ENCODE assay signal across 24 mouse cellular contexts in the genomic region with DNA sequence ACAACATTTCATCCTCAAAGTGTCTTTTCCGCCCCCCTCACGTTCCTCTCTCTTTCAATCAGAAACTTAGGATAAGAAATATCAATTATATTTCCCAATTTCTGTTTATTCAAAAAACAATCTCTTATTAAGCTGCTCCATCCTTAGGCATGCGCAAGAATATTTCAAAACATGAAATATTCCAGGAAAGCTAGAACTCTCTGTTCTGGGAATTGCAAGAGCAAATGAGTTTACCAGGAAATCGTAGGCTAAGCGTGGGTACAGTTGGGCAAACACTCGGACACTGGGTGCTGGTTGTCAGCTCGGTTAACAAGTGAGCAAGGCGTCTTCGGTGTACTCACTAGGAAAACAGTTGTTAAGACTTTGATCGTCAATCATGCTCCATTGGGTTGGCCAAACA.
DNase-seq lines count a peak whose midpoint lies in the region; ATAC-seq lines count a peak whose summit lies in the region.
"Had no signal": no experiment of that assay in that cellular context is flagged by ENCODE, and none has a peak within 500 bp of the region (broad histone marks: within the 10 kb centered on the region; RNA-seq: fewer than 3 reads in every experiment).

No protein-coding gene starts in this region.

- no peaks in the 10 kb centered on the region for H3K27me3 ChIP-seq in intestine, embryonic 14.5 days (replicated peaks; ENCODE audit: control insufficient read depth, insufficient read depth, low read length)
- H3K27me3 ChIP-seq in intestine, embryonic 15.5 days (replicated peaks): no peaks in the 10 kb centered on the region
- H3K27me3 ChIP-seq: heart, embryonic 13.5 days; hindbrain, embryonic 13.5 days had no signal

- H3K9ac ChIP-seq in intestine, embryonic 14.5 days (ENCODE audit: low read length): no peak overlapping the region
- H3K9ac ChIP-seq in intestine, embryonic 15.5 days: no peak overlapping the region
- H3K9ac ChIP-seq: forebrain, postnatal 0 days; heart, embryonic 13.5 days; hindbrain, embryonic 13.5 days had no signal

- ATAC-seq in intestine, embryonic 14.5 days (replicated peaks; ENCODE audit: low FRiP score, low TSS enrichment, low read depth): no peak
- no peak for ATAC-seq in intestine, embryonic 15.5 days
- ATAC-seq: forebrain, embryonic 14.5 days; forebrain, postnatal 0 days; hindbrain, embryonic 16.5 days had no signal

- DNase-seq in intestine, embryonic 14.5 days (ENCODE audit: low spot score): peak; percentile 48
- peak; percentile 19 for DNase-seq in lung, postnatal 36 days
- no peak for DNase-seq in lung, postnatal 10 days
- peak; percentile 33 for DNase-seq in fat pad, adult 2 months (ENCODE audit: extremely low read depth, low read depth, low spot score)
- peak; percentile 4 for DNase-seq in skeletal muscle tissue, adult 2 months (ENCODE audit: low read depth, low spot score)
- no peak for DNase-seq in embryo, embryonic 10 days (ENCODE audit: low spot score)
- DNase-seq: adrenal gland, adult 8-10 months; adrenal gland, postnatal 25 days; B cell, adult 2 months; cerebellum, adult 11-12 months; cerebellum, adult 8-10 months; cerebellum, postnatal 10 days; cerebellum, postnatal 36 days; forebrain, postnatal 0 days; gastrocnemius, adult 2 months; gastrocnemius, postnatal 14 days; heart, adult 2 months; heart, postnatal 14 days had no signal

- H3K36me3 ChIP-seq in intestine, embryonic 14.5 days (ENCODE audit: control insufficient read depth, insufficient read depth, low read length): no peaks in the 10 kb centered on the region
- no peaks in the 10 kb centered on the region for H3K36me3 ChIP-seq in intestine, embryonic 15.5 days
- H3K36me3 ChIP-seq: heart, embryonic 10.5 days; heart, embryonic 13.5 days; hindbrain, embryonic 13.5 days had no signal

- peaks cover 35% of the 10 kb centered on the region; the same call in 1 of the 2 replicates for H3K4me1 ChIP-seq in intestine, embryonic 14.5 days (replicated peaks; ENCODE audit: control insufficient read depth, insufficient read depth, low read length)
- H3K4me1 ChIP-seq in intestine, embryonic 15.5 days (replicated peaks): peaks cover 11% of the 10 kb centered on the region; the same call in 1 of the 2 replicates

- no peak overlapping the region for H3K4me3 ChIP-seq in intestine, embryonic 14.5 days (ENCODE audit: low read depth, low read length)
- no peak overlapping the region for H3K4me3 ChIP-seq in intestine, embryonic 15.5 days (replicated peaks)
- H3K4me3 ChIP-seq: gastrocnemius, adult 2 months; heart, adult 2 months; heart, embryonic 10.5 days; heart, embryonic 13.5 days; hindbrain, embryonic 13.5 days had no signal

- H3K9me3 ChIP-seq in intestine, embryonic 14.5 days (ENCODE audit: control insufficient read depth, low read length): no peaks in the 10 kb centered on the region
- no peaks in the 10 kb centered on the region for H3K9me3 ChIP-seq in intestine, embryonic 15.5 days
- H3K9me3 ChIP-seq: heart, embryonic 10.5 days; heart, embryonic 13.5 days; hindbrain, embryonic 13.5 days had no signal

- WGBS in intestine, embryonic 14.5 days: 74% methylated on average over 10 of the region's 10 CpGs
- WGBS in intestine, embryonic 15.5 days: 80% methylated on average over 10 of the region's 10 CpGs

- no peak overlapping the region for H3K27ac ChIP-seq in intestine, embryonic 14.5 days (ENCODE audit: low read depth)
- no peak overlapping the region for H3K27ac ChIP-seq in intestine, embryonic 15.5 days
- H3K27ac ChIP-seq: gastrocnemius, adult 2 months; heart, adult 2 months; heart, embryonic 13.5 days; hindbrain, embryonic 13.5 days had no signal

- H3K4me2 ChIP-seq in intestine, embryonic 14.5 days (ENCODE audit: low read length): no peak overlapping the region
- H3K4me2 ChIP-seq in intestine, embryonic 15.5 days (replicated peaks): no peak overlapping the region
- H3K4me2 ChIP-seq: heart, embryonic 13.5 days; hindbrain, embryonic 13.5 days had no signal

Comparison
In these comparisons a context has a peak if more than half of its experiments do, and no peak if none do; other contexts are left out.
1. DNase-seq: peak in intestine, embryonic 14.5 days (single experiment), lung, postnatal 36 days (single experiment), fat pad, adult 2 months (single experiment) and skeletal muscle tissue, adult 2 months (single experiment); none in lung, postnatal 10 days (single experiment) and embryo, embryonic 10 days (single experiment).